Mouse (Mus musculus) heart, embryonic 11.5 days (tissue): ENCODE measurements around the gene Psmg1. TPM values are rescaled to one million over a fixed set of nuclear protein-coding genes. Genes with fewer than 3 reads are reported as not detected.
"Not testable (repeated sequence)": the region's sequence is repeated elsewhere in the genome, so short reads cannot be mapped to it uniquely, and the experiment has no call there.

Experiments
- ATAC-seq: fragments of 200-750 bp; cut with Nextera tagmentation; replicated peaks from 2 replicates; pipeline ENCODE4 v1.8.0; 2017; ENCODE audit warnings: moderate library complexity; ENCODE audit not compliant: insufficient number of reproducible peaks, low FRiP score, low TSS enrichment
- H3K27ac ChIP-seq: fragments of 300-500 bp; sonication (generic); 2 replicates; pipeline ENCODE4 v1.5.1; 2014; ENCODE audit warnings: mild to moderate bottlenecking, low read depth, low read length
- H3K27me3 ChIP-seq: fragments of 300-500 bp; sonication (generic); 2 replicates; pipeline ENCODE4 v1.6.1; 2014; ENCODE audit warnings: mild to moderate bottlenecking, low read length, mixed read lengths; ENCODE audit not compliant: control insufficient read depth, insufficient read depth
- H3K36me3 ChIP-seq: fragments of 300-500 bp; sonication (generic); 2 replicates; pipeline ENCODE4 v1.6.1; 2014; ENCODE audit warnings: mild to moderate bottlenecking, low read length, moderate library complexity, mixed read lengths; ENCODE audit not compliant: control insufficient read depth, insufficient read depth
- H3K4me1 ChIP-seq: fragments of 300-500 bp; sonication (generic); 2 replicates; pipeline ENCODE4 v1.6.1; 2014; ENCODE audit warnings: low read length; ENCODE audit not compliant: control insufficient read depth, insufficient read depth
- H3K4me2 ChIP-seq: fragments of 300-500 bp; sonication (generic); 2 replicates; pipeline ENCODE4 v1.6.1; 2014; ENCODE audit warnings: mild to moderate bottlenecking, moderate library complexity
- H3K4me3 ChIP-seq: fragments of 300-500 bp; sonication (generic); 2 replicates; pipeline ENCODE4 v1.5.1; 2014; ENCODE audit warnings: low read depth, low read length
- H3K9ac ChIP-seq: fragments of 300-500 bp; sonication (generic); 2 replicates; pipeline ENCODE4 v1.6.1; 2014; ENCODE audit warnings: mild to moderate bottlenecking, low read depth, low read length, moderate library complexity
- H3K9me3 ChIP-seq: fragments of 300-500 bp; sonication (generic); replicated peaks from 2 replicates; pipeline ENCODE4 v1.6.1; 2016; ENCODE audit warnings: low read length; ENCODE audit not compliant: control insufficient read depth
- WGBS: fragments of 180-500 bp; shearing (Covaris S2); extraction: QIAGEN DNeasy Blood & Tissue Kit; methylation state at CpG from one replicate; pipeline ENCODE4 v1.1.7; 2014; ENCODE audit not compliant: insufficient replicate concordance; 5-methylcytosine and 5-hydroxymethylcytosine counted together
- polyA plus RNA-seq: library from polyadenylated mRNA; unstranded; fragments of >200 nt; fragmentation: Nextera tagmentation; extraction: Ambion mirVana; gene quantifications from 2 replicates; pipeline ENCODE4 v1.2.1, GENCODE M21; 2014

Gene Psmg1
- polyA plus RNA-seq, 1 experiment from 2014 or later: 83.1 TPM

DNA sequence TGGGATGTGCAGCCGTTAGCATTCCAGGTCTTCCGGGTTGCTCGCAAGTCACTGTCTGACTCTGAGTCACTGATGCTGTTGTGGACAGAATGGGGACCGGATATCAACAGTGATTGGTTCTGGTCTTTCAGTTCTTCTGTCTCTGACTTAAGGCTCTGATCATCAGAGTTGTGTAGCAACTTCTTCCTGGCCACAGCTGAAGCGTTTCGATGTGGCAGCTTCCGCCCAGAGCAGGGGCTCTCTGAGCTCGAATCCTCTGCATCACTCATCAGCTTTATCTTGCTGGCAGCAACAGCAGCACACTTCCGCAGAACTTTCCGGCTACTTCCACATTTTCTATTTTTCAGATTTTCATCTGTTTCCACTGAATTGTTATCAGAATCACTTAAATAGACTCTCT lies 18.4 kb upstream of the Psmg1 start:
- not testable (repeated sequence) for ATAC-seq, H3K4me3 ChIP-seq, H3K27ac ChIP-seq, H3K9me3 ChIP-seq, H3K9ac ChIP-seq, H3K4me2 ChIP-seq, H3K27me3 ChIP-seq, H3K36me3 ChIP-seq, H3K4me1 ChIP-seq
- WGBS: no CpG with 5 or more reads among the region's 10 CpGs

DNA sequence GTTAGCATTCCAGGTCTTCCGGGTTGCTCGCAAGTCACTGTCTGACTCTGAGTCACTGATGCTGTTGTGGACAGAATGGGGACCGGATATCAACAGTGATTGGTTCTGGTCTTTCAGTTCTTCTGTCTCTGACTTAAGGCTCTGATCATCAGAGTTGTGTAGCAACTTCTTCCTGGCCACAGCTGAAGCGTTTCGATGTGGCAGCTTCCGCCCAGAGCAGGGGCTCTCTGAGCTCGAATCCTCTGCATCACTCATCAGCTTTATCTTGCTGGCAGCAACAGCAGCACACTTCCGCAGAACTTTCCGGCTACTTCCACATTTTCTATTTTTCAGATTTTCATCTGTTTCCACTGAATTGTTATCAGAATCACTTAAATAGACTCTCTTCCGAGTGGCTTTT lies 13.5 kb upstream of the Psmg1 start:
- peaks cover 13% of the 10 kb centered on the region for H3K36me3 ChIP-seq
- WGBS: no CpG with 5 or more reads among the region's 10 CpGs
- not testable (repeated sequence) for H3K4me2 ChIP-seq, ATAC-seq, H3K4me1 ChIP-seq, H3K9ac ChIP-seq, H3K9me3 ChIP-seq, H3K27me3 ChIP-seq, H3K4me3 ChIP-seq, H3K27ac ChIP-seq

- Histone ChIP-seq H3K4me2 (no peak overlapping the region), H3K4me3 (no peak overlapping the region), H3K27me3 (no peaks in the 10 kb centered on the region), H3K27ac (no peak overlapping the region), H3K9me3 (no peaks in the 10 kb centered on the region), H3K4me1 (no peaks in the 10 kb centered on the region), H3K36me3 (peaks cover 13% of the 10 kb centered on the region), H3K9ac (no peak overlapping the region)
- WGBS: 77% methylated on average over 5 of the region's 5 CpGs
- no peak for ATAC-seq
Measured at GRCm38 (mm10) chr16:95999291-95999690, 8.5 kb upstream of the Psmg1 start.

GRCm38 (mm10) chr16:95996156-95996555 lies 5.4 kb upstream of the Psmg1 start:
- Histone ChIP-seq H3K4me3 (no peak overlapping the region), H3K4me1 (peaks cover 5% of the 10 kb centered on the region; the same call in 1 of the 2 replicates), H3K27me3 (no peaks in the 10 kb centered on the region), H3K36me3 (peaks cover 7% of the 10 kb centered on the region), H3K9ac (no peak overlapping the region), H3K4me2 (no peak overlapping the region), H3K9me3 (no peaks in the 10 kb centered on the region), H3K27ac (no peak overlapping the region)
- no peak for ATAC-seq
- WGBS: 81% methylated on average over 7 of the region's 7 CpGs

GRCm38 (mm10) chr16:95994576-95994975 lies 3.8 kb upstream of the Psmg1 start:
- not testable (repeated sequence) for H3K4me2 ChIP-seq, H3K27me3 ChIP-seq, H3K9ac ChIP-seq, H3K27ac ChIP-seq, H3K36me3 ChIP-seq, H3K9me3 ChIP-seq, H3K4me1 ChIP-seq, H3K4me3 ChIP-seq, ATAC-seq
- 86% methylated on average over 4 of the region's 4 CpGs for WGBS

DNA sequence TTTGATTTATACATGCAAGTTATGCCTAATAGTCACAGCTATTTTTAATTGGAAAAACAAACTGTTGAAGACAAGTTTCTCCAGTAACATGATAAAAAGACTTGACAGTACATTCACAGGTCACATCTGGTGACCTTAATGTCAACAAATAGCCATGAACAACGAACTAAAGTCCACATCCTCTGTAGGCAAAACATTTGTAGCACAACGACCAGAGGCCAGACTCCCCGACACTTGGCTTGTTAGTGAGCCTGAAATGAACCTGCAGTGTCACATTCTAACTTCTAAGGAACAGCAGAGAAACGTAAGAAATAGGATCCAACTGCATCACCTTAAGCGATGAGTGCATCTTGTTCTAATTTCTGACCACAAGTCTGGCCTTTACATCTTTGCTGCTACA lies 1.8 kb upstream of the Psmg1 start:
- Histone ChIP-seq H3K9ac (no peak overlapping the region), H3K4me3 (no peak overlapping the region), H3K27ac (no peak overlapping the region), H3K9me3 (no peaks in the 10 kb centered on the region), H3K36me3 (peaks cover 5% of the 10 kb centered on the region; the same call in 1 of the 2 replicates), H3K27me3 (no peaks in the 10 kb centered on the region), H3K4me2 (no peak overlapping the region), H3K4me1 (peaks cover 8% of the 10 kb centered on the region)
- WGBS: 71% methylated on average over 5 of the region's 5 CpGs
- no peak for ATAC-seq

DNA sequence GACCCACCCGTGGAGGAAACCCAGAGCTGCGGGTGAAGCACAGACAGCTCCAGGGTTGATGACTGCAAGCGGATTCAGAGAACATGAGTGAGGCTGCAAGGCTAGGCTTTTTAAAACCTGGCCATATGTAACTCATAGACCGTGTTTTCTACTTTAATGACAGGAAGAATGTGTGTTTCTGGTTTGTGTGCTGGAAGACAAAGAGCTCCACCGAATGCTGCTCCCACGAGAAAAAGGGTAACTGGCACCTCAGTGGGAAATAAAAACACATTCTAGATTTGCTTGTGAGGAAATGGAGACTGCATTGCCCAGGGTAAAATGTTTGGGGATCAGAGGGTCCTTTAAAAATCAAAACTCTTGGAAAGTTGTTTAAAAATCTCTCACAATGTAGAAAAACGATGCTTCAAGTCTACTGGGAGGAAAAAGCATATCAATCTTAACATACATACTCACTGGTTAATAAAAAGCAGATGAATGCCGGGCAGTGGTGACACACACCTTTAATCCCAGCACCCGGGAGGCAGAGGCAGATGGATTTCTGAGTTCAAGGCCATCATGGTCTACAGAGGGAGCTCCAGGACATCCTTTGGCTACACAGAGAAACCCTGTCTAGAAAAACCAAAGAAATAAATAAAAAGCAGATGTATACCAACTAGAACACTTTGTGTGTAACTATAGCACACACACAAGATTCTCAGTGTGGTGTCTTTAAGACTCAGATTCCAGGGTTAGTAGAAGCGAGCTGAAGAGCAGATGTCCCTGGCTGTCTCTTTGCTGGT lies 551 bp upstream of the Psmg1 start:
- Histone ChIP-seq H3K4me3 (peak overlapping the region; percentile 77), H3K9ac (peak overlapping the region; percentile 81), H3K4me2 (peak overlapping the region; percentile 77), H3K4me1 (peaks cover 8% of the 10 kb centered on the region), H3K9me3 (no peaks in the 10 kb centered on the region), H3K36me3 (peaks cover 10% of the 10 kb centered on the region; the same call in 1 of the 2 replicates), H3K27ac (peak overlapping the region; percentile 23; the same call in 1 of the 2 replicates), H3K27me3 (no peaks in the 10 kb centered on the region)
- no peak for ATAC-seq
- WGBS: 12% methylated on average over 10 of the region's 10 CpGs

GRCm38 (mm10) chr16:95984911-95985310 lies 5.8 kb downstream of the Psmg1 start:
- H3K4me3 ChIP-seq: no peak overlapping the region
- ATAC-seq: no peak
- H3K4me1 ChIP-seq: peaks cover 2% of the 10 kb centered on the region
- H3K27me3 ChIP-seq: no peaks in the 10 kb centered on the region
- WGBS: 79% methylated on average over 5 of the region's 5 CpGs
- H3K27ac ChIP-seq: no peak overlapping the region
- H3K9ac ChIP-seq: no peak overlapping the region
- no peaks in the 10 kb centered on the region for H3K9me3 ChIP-seq
- H3K36me3 ChIP-seq: peaks cover 14% of the 10 kb centered on the region
- no peak overlapping the region for H3K4me2 ChIP-seq

DNA sequence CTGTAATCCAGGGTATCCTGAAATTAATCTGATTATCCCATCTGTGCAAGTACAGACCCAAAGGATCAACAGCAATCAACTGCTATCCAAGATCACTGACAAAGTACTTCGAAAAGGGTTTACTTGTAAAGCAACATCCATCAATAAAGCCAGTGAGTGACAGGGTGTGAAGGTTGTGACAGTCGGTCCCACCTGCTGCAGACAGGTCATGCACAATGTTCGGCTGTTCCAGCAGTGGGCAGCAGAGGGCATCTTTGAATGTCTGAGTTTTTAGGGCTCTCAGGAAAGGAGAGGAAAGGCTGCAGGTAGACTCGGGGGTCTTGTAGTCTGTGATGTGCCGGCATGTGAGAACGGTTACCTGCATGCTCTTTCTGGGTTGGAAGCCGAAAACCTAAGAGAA lies 7.2 kb downstream of the Psmg1 start:
- whole genome bisulfite sequencing: 79% methylated on average over 7 of the region's 7 CpGs
- peaks cover 14% of the 10 kb centered on the region for H3K36me3 ChIP-seq
- no peak overlapping the region for H3K4me3 ChIP-seq
- no peak overlapping the region for H3K4me2 ChIP-seq
- H3K9ac ChIP-seq: no peak overlapping the region
- H3K4me1 ChIP-seq: no peaks in the 10 kb centered on the region
- ATAC-seq: no peak
- H3K27me3 ChIP-seq: no peaks in the 10 kb centered on the region
- H3K27ac ChIP-seq: no peak overlapping the region
- no peaks in the 10 kb centered on the region for H3K9me3 ChIP-seq
